Mouse (Mus musculus): ENCODE results near the gene Syngap1. TPM values are rescaled to one million over a fixed set of nuclear protein-coding genes. Genes with fewer than 3 reads are reported as not detected.

Syngap1 gene
- total RNA-seq, 2 experiments from 2014 or later = 7.3 to 7.7 TPM

- DNase-seq = no peak
- intact Hi-C loops (cut with DNase I) = no loop called here
Measured at GRCm38 (mm10) chr17:26950560-26951288, 9.7 kb downstream of the Syngap1 start.

- intact Hi-C loops (cut with DNase I) = no loop called here
- peak; percentile 71 to 83 for DNase-seq
Measured at GRCm38 (mm10) chr17:26951406-26951805, 10.4 kb downstream of the Syngap1 start.

GRCm38 (mm10) chr17:26951952-26952877 is 11.2 kb downstream of the Syngap1 start:
- intact Hi-C loops (cut with DNase I) = no loop called here

GRCm38 (mm10) chr17:26953201-26953600 is 12.1 kb downstream of the Syngap1 start:
- intact Hi-C loops (cut with DNase I) = no loop called here
- DNase-seq = no peak

More at GRCm38 (mm10) chr17:26951952-26952877, 11.2 kb downstream of the Syngap1 start:
- no peak for DNase-seq

- DNase-seq = no peak
- intact Hi-C loops (cut with DNase I) = no loop called here
Measured at GRCm38 (mm10) chr17:26953726-26954125, 12.7 kb downstream of the Syngap1 start.

GRCm38 (mm10) chr17:26956309-26956708 is 15.3 kb downstream of the Syngap1 start:
- no peak for DNase-seq
- intact Hi-C loops (cut with DNase I) = no loop called here

- intact Hi-C loops (cut with DNase I) = no loop called here
- no peak for DNase-seq
Measured at GRCm38 (mm10) chr17:26956895-26957294, 15.8 kb downstream of the Syngap1 start.

- no peak for DNase-seq
- intact Hi-C loops (cut with DNase I) = no loop called here
Measured at GRCm38 (mm10) chr17:26957872-26958271, 16.8 kb downstream of the Syngap1 start.

- DNase-seq = no peak
Measured at GRCm38 (mm10) chr17:26958880-26959279, 17.8 kb downstream of the Syngap1 start.

GRCm38 (mm10) chr17:26959815-26960214 is 18.8 kb downstream of the Syngap1 start:
- no peak for DNase-seq
- intact Hi-C loops (cut with DNase I) = no loop called here

More at GRCm38 (mm10) chr17:26958880-26959279, 17.8 kb downstream of the Syngap1 start:
- intact Hi-C loops (cut with DNase I) = no loop called here

GRCm38 (mm10) chr17:26961572-26962240 is 20.7 kb downstream of the Syngap1 start:
- DNase-seq = no peak
- intact Hi-C loops (cut with DNase I) = no loop called here

- intact Hi-C loops (cut with DNase I) = no loop called here
- no peak for DNase-seq
Measured at GRCm38 (mm10) chr17:26966993-26967392, 25.9 kb downstream of the Syngap1 start.

GRCm38 (mm10) chr17:26967477-26967876 is 26.4 kb downstream of the Syngap1 start:
- intact Hi-C loops (cut with DNase I) = no loop called here
- no peak for DNase-seq

GRCm38 (mm10) chr17:26968200-26968611 is 27.2 kb downstream of the Syngap1 start:
- intact Hi-C loops (cut with DNase I) = no loop called here
- no peak for DNase-seq

- intact Hi-C loops (cut with DNase I) = no loop called here
Measured at GRCm38 (mm10) chr17:26969257-26969656, 28.2 kb downstream of the Syngap1 start.

GRCm38 (mm10) chr17:26970221-26970620 is 29.2 kb downstream of the Syngap1 start:
- intact Hi-C loops (cut with DNase I) = loop anchor here (10.0 kb wide), 1 partner anchor 55 kb away; the partner anchor contains the start of gene Kifc5b
- no peak for DNase-seq

More at GRCm38 (mm10) chr17:26969257-26969656, 28.2 kb downstream of the Syngap1 start:
- DNase-seq = no peak

- no peak for DNase-seq
- intact Hi-C loops (cut with DNase I) = loop anchor here (10.0 kb wide), 1 partner anchor 57 kb away; the partner anchor contains the start of gene Kifc5b
Measured at GRCm38 (mm10) chr17:26971247-26971905, 30.3 kb downstream of the Syngap1 start.

- no peak for DNase-seq
- intact Hi-C loops (cut with DNase I) = loop anchor here (2.0 to 10.0 kb wide), 2 partner anchors 29 to 57 kb away; partner anchors contain the start of gene Kifc5b
Measured at GRCm38 (mm10) chr17:26972107-26972506, 31.1 kb downstream of the Syngap1 start.

GRCm38 (mm10) chr17:26972703-26973574 is 31.9 kb downstream of the Syngap1 start, which contains the start of gene Zbtb9:
Zbtb9 (plus strand) TSS chr17:26973167.
- DNase-seq = peak; percentile 96 to 97
- intact Hi-C loops (cut with DNase I) = loop anchor here (2.0 to 10.0 kb wide), 2 partner anchors 30 to 58 kb away; partner anchors contain the start of gene Kifc5b

Data from heart, postnatal 14 days (tissue).